Mouse (Mus musculus) kidney, adult 2 months (tissue): Measurements from ENCODE around the gene Scrn2.

Experiments
- CTCF ChIP-seq: fragments of 200-500 bp; conservative IDR thresholded peaks from 2 replicates; pipeline ENCODE4 v1.5.1; 2011; ENCODE audit warnings: low read depth, mild to moderate bottlenecking, control low read depth, low read length, moderate library complexity, mixed read lengths; ENCODE audit not compliant: insufficient read depth, insufficient read length
- POLR2A ChIP-seq: fragments of 200-500 bp; IDR thresholded peaks from one replicate; pipeline ENCODE4 v1.6.1; 2011; ENCODE audit warnings: low read depth, low read length, control low read depth

DNA sequence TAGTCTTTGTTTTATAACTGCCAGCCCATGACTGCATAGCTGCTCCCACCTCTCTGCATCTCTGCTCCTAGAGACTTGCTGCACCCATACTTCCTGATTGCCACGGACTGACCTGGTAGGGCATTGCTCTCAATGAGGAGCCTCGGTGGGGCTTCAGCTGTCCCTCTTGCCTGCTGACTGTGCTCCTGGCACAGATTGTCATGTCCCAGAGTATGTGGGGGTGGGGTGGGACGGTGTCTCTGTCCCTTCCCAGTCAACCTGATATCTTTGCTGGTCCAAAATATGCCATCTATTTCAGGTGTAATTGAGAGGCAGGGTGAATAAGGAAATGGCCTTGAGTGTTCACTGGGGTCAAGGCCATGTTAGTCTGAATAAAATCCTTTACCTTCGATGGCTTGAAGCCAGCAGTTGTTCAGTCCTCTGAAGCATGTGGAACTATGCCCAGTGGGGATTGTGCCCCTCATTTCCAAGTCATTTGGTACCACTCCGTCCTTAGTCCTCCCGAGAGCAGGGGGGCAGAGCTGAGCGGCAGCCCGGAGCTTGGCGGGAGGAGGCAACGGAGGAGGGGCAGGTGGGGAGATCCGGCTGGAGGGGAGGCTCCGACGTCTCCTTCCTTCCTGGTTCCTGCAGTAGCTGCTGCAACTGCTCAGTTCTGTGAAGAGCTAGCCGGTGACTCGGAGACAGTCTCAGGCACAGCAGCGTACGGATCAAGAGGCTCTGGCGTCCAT, 20.6 kb downstream of the Scrn2 start, which contains the start of gene Osbpl7:
- peak; percentile 37; the same call in 1 of the 2 replicates for TF ChIP-seq CTCF
- peak; percentile 52 for TF ChIP-seq POLR2A
